Mouse (Mus musculus) NIH3T3 (cell line): ENCODE measurements at regions not wholly inside any gene's neighbourhood (a gene's known extent, or its start where the extent isn't known, plus 50 kb on each side); places are given as distances from the start of the nearest gene placed in this dataset.
A peak's percentile ranks its signal among the peaks of the same experiment; 100 is the strongest.

Experiments
- DNase-seq: peaks from one replicate; pipeline ENCODE4 v3.0.0-alpha.2; 2012; ENCODE audit warnings: low read depth

GRCm38 (mm10) chr1:130524744-130525143 lies 62.2 kb upstream of the Cd55 start:
- DNase-seq, result no peak

- DNase-seq, result no peak
These were observed 55.3 kb upstream of the Cd55 start for GRCm38 (mm10) chr1:130517868-130518267.

- DNase-seq, result no peak
These were observed 54.1 kb upstream of the Cd55 start for GRCm38 (mm10) chr1:130516641-130517040.

DNA sequence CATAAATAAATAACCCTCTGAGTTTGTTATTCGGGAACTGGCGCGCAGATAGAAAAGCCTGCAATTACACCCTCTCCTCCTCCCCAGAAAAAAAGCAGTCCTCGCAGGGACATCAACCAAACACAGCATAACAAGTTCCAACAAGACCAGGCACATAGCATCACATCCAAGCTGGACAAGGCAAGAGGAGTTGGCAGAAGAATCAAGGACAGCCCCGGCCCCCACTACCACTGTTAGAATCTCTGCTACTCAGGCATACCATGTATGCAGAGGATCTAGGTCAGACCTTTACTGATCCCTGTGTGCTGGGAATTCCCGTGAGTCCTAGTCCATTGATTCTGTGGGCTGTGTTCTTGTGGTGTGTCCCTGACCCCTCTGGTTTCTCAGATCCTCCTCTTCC lies 52.8 kb upstream of the Cd55 start:
- no peak for DNase-seq

DNA sequence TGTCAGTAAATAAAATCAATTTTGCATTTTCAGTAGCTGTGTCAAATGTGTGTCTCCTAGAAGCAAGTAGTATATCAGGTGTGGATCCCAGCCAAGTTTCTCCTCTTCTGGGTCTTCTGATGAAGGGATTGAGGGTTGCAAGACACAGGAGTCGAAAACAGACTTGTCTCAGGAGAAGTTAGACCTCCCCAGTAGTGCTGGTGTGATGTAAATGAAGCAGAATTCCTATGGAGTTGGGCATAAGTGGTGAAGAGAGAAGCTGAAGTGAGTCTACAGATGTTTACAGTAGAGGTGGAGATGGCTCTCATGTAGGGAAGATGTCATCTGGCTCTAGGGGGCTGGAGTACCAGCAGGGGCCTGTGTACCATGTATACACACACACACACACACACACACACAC lies 50.9 kb upstream of the Cd55 start:
- DNase-seq, result no peak

DNA sequence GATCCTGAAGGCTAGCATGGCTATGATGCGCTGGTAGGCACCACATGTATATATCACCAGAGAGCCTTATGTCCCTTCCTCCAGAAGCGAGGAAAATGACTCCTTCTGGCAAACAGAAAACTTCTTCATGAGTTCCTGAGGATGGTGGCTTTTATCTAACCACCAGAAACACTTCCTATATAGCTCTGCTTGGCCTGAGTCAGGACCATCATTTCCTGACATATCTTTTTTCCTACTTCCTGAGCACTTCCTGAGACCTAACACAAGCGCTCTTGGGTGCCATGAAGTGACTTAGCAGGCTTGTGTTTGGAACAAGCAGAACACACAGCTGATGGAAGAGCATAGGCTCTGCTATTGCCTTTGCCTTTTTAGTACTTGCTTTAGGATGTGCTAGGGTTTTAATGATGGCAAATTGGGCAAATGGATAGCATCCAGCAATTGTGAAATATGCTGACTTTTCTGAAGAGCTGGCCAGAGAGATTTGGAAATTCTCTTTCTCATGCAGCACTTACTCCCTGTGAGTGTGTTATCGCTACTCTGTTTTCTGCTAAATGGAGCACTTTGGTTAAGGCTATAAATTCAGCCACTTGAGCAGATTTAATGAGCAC lies 50.4 kb upstream of the Cd55 start:
- peak; percentile 66 for DNase-seq
